Mouse (Mus musculus): ENCODE measurements at regions not wholly inside any gene's neighbourhood (a gene's known extent, or its start where the extent isn't known, plus 50 kb on each side); places are given as distances from the start of the nearest gene placed in this dataset.

DNA sequence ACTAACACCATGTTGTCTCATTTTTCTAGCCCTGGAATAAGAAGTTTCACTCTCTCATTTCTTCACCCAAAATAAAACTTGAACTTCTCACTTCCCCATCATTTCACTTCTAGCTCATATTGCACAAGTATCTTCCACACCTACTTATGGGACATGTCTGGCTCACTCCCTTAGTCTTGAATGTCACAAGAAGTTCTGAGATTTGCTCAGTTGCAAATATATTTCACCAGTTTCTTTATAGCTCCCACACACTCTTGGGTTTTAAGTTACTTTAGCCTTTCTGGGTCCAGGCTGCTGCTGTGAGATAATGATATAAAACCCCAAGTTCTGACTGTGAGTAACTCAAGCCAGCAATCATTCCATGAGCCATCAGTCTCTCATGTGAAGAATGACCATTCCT is 350.0 kb upstream of the Plxna2 start:
- TF ChIP-seq CTCF (IDR thresholded peaks at IDR 0.05): no peak
- no peak for TF ChIP-seq POLR2A (IDR thresholded peaks at IDR 0.05; ENCODE audit: insufficient read depth, low read depth, low read length)
- TF ChIP-seq EP300 (IDR thresholded peaks at IDR 0.05; ENCODE audit: insufficient read depth, low read depth, low read length): no peak
